Mouse (Mus musculus): ENCODE measurements around the gene Lamtor2.

The Lamtor2 gene

GRCm38 (mm10) chr3:88526157-88527131 is 26.4 kb downstream of the Lamtor2 start:
- in situ Hi-C loops (cut with MboI, MseI) = no loop called here

- in situ Hi-C loops (cut with MboI, MseI) = no loop called here
Measured at GRCm38 (mm10) chr3:88525021-88525420, 27.9 kb downstream of the Lamtor2 start.

- in situ Hi-C loops (cut with MboI, MseI) = loop anchor here (5.0 kb wide), 2 partner anchors 36 to 111 kb away; partner anchors contain the start of gene Pmf1
Measured at GRCm38 (mm10) chr3:88523027-88523426, 29.8 kb downstream of the Lamtor2 start.

- in situ Hi-C loops (cut with MboI, MseI) = loop anchor here (5.0 kb wide), 2 partner anchors 35 to 110 kb away; partner anchors contain the start of gene Pmf1
Measured at GRCm38 (mm10) chr3:88521803-88522331, 31.0 kb downstream of the Lamtor2 start.

- in situ Hi-C loops (cut with MboI, MseI) = loop anchor here (5.0 kb wide), 2 partner anchors 34 to 109 kb away; partner anchors contain the start of gene Pmf1
Measured at GRCm38 (mm10) chr3:88521156-88521555, 31.7 kb downstream of the Lamtor2 start.

- in situ Hi-C loops (cut with MboI, MseI) = loop anchor here (5.0 kb wide), 2 partner anchors 33 to 108 kb away; partner anchors contain the start of gene Pmf1
Measured at GRCm38 (mm10) chr3:88520078-88520477, 32.8 kb downstream of the Lamtor2 start.

- in situ Hi-C loops (cut with MboI, MseI) = loop anchor here (10.0 kb wide), 1 partner anchor 876 kb away; the partner anchor contains the start of gene Zbtb7b
Measured at GRCm38 (mm10) chr3:88518411-88518810, 34.5 kb downstream of the Lamtor2 start.

GRCm38 (mm10) chr3:88516407-88516806 is 36.5 kb downstream of the Lamtor2 start:
- in situ Hi-C loops (cut with MboI, MseI) = loop anchor here (10.0 kb wide), 1 partner anchor 878 kb away; the partner anchor contains the start of gene Zbtb7b

GRCm38 (mm10) chr3:88515095-88515386 is 37.8 kb downstream of the Lamtor2 start:
- in situ Hi-C loops (cut with MboI, MseI) = loop anchor here (10.0 kb wide), 1 partner anchor 880 kb away; the partner anchor contains the start of gene Zbtb7b

GRCm38 (mm10) chr3:88514231-88515094 is 38.4 kb downstream of the Lamtor2 start:
- in situ Hi-C loops (cut with MboI, MseI) = loop anchor here (10.0 kb wide), 1 partner anchor 880 kb away; the partner anchor contains the start of gene Zbtb7b

GRCm38 (mm10) chr3:88513546-88514115 is 39.2 kb downstream of the Lamtor2 start:
- in situ Hi-C loops (cut with MboI, MseI) = loop anchor here (10.0 kb wide), 1 partner anchor 881 kb away; the partner anchor contains the start of gene Zbtb7b

- in situ Hi-C loops (cut with MboI, MseI) = loop anchor here (10.0 kb wide), 1 partner anchor 882 kb away; the partner anchor contains the start of gene Zbtb7b
Measured at GRCm38 (mm10) chr3:88512896-88513545, 39.9 kb downstream of the Lamtor2 start.

GRCm38 (mm10) chr3:88512141-88512895 is 40.6 kb downstream of the Lamtor2 start:
- in situ Hi-C loops (cut with MboI, MseI) = loop anchor here (10.0 kb wide), 1 partner anchor 882 kb away; the partner anchor contains the start of gene Zbtb7b

GRCm38 (mm10) chr3:88511559-88511958 is 41.3 kb downstream of the Lamtor2 start:
- in situ Hi-C loops (cut with MboI, MseI) = loop anchor here (10.0 kb wide), 1 partner anchor 883 kb away; the partner anchor contains the start of gene Zbtb7b

GRCm38 (mm10) chr3:88510421-88511289 is 42.2 kb downstream of the Lamtor2 start:
- in situ Hi-C loops (cut with MboI, MseI) = loop anchor here (10.0 kb wide), 1 partner anchor 884 kb away; the partner anchor contains the start of gene Zbtb7b

GRCm38 (mm10) chr3:88509692-88510420 is 43.0 kb downstream of the Lamtor2 start, which contains the start of gene Lmna:
Gene Lmna (minus strand): TSS chr3:88509956.
- in situ Hi-C loops (cut with MboI, MseI) = loop anchor here (10.0 kb wide), 1 partner anchor 885 kb away; the partner anchor contains the start of gene Zbtb7b

GRCm38 (mm10) chr3:88509250-88509649 is 43.6 kb downstream of the Lamtor2 start:
- in situ Hi-C loops (cut with MboI, MseI) = no loop called here
